Mouse (Mus musculus): ENCODE results near the gene Lrtm1. TPM values are rescaled to one million over a fixed set of nuclear protein-coding genes. Genes with fewer than 3 reads are reported as not detected.

Gene Lrtm1
- total and polyA plus RNA-seq, 2 experiments from 2014 or later, result 0.12 TPM; not detected in 1

DNA sequence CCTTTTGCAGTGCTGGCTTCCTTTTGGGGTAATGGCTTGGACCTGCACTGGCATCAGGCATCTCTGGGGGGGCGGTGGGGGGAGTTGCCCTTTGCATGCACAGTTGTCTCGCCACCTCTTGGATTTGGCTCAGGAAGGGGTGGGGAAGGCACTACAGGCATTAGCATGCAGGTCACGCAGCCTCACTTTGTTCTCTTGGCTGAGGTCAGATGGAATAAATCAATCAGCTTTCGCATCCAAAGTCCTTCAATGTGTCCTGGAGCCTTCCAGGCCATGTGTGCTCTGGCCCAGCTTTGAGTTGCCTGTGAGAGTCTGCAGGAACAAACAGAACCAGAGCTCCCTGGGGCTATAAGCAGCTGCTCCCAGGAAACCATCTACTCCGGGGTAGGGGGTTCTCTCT lies 2.1 kb upstream of the Lrtm1 start:
- ATAC-seq (ENCODE audit: low FRiP score) (no peak), DNase-seq (ENCODE audit: low spot score) (peak; percentile 85)
- Histone ChIP-seq H3K4me2 (ENCODE audit: low read depth, low read length, poor library complexity, severe bottlenecking) (no peak overlapping the region), H3K27ac (ENCODE audit: low read depth, low read length) (peak overlapping the region; percentile 19; the same call in 1 of the 2 replicates), H3K4me1 (ENCODE audit: insufficient read depth, low read length) (0 out of 2 replicates have a peak, but pooled peaks cover 4% of the 10 kb centered on the region), H3K9ac (replicated peaks; ENCODE audit: low read length, poor library complexity, severe bottlenecking) (no peak overlapping the region), H3K9me3 (ENCODE audit: low read length) (no peaks in the 10 kb centered on the region), H3K4me3 (ENCODE audit: low read depth, low read length) (no peak overlapping the region), H3K36me3 (ENCODE audit: insufficient read depth, low read length) (no peaks in the 10 kb centered on the region), H3K27me3 (ENCODE audit: insufficient read depth, low read length) (no peaks in the 10 kb centered on the region)
- TF ChIP-seq CTCF (IDR thresholded peaks at IDR 0.05), result no peak
- WGBS, result 28% methylated on average over 5 of the region's 5 CpGs

DNA sequence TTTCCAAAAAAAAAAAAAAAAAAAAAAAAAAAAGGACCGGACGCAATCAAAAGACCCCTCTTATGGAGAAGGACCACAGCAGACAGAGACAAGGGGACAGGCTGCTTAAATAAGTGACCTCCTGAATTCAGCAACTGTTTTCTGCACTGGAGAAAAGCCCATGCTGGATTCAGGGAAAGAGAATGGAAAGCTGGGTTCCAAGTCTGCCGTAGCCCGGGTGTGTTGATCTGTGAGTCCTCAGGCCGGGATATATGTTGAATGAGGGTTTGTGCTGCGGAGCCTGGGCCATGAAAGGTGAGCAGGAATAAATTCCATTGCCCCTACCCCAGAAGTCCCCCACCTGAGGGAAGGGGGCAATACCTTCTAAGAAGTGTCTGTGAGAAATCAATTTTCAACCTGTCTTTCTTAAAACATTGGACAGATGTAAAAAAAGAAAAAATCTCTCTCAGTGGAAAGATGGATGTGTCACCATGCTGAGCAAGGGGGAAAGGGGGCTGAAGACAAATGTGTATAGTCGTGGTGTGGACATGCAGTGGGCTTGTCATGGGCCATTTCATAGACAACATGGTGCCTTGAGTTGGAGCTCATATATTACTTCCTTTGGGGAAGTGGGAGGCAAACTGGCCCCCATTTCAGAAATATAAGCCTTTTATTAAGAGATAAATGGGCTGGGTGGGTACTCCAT lies 450 bp downstream of the Lrtm1 start:
- 0 out of 2 replicates have a peak, but pooled peaks cover 4% of the 10 kb centered on the region for H3K4me1 ChIP-seq (ENCODE audit: insufficient read depth, low read length)
- no peaks in the 10 kb centered on the region for H3K27me3 ChIP-seq (ENCODE audit: insufficient read depth, low read length)
- no peak overlapping the region for H3K27ac ChIP-seq (ENCODE audit: low read depth, low read length)
- ATAC-seq (ENCODE audit: low FRiP score), result no peak
- no peak overlapping the region for H3K4me2 ChIP-seq (ENCODE audit: low read depth, low read length, poor library complexity, severe bottlenecking)
- WGBS, result 24% methylated on average over 7 of the region's 7 CpGs
- H3K4me3 ChIP-seq (ENCODE audit: low read depth, low read length), result no peak overlapping the region
- no peaks in the 10 kb centered on the region for H3K9me3 ChIP-seq (ENCODE audit: low read length)
- TF ChIP-seq CTCF (IDR thresholded peaks at IDR 0.05), result no peak
- no peak overlapping the region for H3K9ac ChIP-seq (replicated peaks; ENCODE audit: low read length, poor library complexity, severe bottlenecking)
- DNase-seq (ENCODE audit: low spot score), result no peak
- no peaks in the 10 kb centered on the region for H3K36me3 ChIP-seq (ENCODE audit: insufficient read depth, low read length)

DNA sequence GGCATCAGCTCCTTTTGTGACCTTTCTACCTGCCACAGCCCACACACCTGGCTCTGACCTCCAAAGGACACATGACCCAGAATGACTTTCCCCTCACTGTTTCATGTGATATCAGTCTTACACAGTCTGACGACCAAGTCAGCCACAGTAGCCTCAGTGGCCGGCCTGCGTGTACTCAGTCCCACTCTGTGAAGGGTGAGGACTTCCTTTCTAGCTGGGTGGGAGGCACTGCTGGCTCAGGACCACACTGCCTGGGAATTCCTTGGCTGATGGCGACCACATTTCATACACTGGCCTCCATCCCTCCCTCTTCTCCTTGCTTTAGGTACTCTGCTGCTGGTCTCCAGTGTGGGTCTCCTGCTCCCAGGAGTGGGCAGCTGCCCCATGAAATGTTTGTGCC lies 3.3 kb downstream of the Lrtm1 start:
- no peak for TF ChIP-seq CTCF (IDR thresholded peaks at IDR 0.05)
- H3K27ac ChIP-seq (ENCODE audit: low read depth, low read length), result no peak overlapping the region
- H3K9ac ChIP-seq (replicated peaks; ENCODE audit: low read length, poor library complexity, severe bottlenecking), result no peak overlapping the region
- ATAC-seq (ENCODE audit: low FRiP score) (no peak), DNase-seq (ENCODE audit: low spot score) (no peak)
- H3K4me1 ChIP-seq (ENCODE audit: insufficient read depth, low read length), result no peaks in the 10 kb centered on the region
- WGBS, result 92% methylated on average over 4 of the region's 4 CpGs
- no peaks in the 10 kb centered on the region for H3K27me3 ChIP-seq (ENCODE audit: insufficient read depth, low read length)
- no peaks in the 10 kb centered on the region for H3K36me3 ChIP-seq (ENCODE audit: insufficient read depth, low read length)
- H3K4me2 ChIP-seq (ENCODE audit: low read depth, low read length, poor library complexity, severe bottlenecking), result no peak overlapping the region
- H3K9me3 ChIP-seq (ENCODE audit: low read length), result no peaks in the 10 kb centered on the region
- H3K4me3 ChIP-seq (ENCODE audit: low read depth, low read length), result no peak overlapping the region

DNA sequence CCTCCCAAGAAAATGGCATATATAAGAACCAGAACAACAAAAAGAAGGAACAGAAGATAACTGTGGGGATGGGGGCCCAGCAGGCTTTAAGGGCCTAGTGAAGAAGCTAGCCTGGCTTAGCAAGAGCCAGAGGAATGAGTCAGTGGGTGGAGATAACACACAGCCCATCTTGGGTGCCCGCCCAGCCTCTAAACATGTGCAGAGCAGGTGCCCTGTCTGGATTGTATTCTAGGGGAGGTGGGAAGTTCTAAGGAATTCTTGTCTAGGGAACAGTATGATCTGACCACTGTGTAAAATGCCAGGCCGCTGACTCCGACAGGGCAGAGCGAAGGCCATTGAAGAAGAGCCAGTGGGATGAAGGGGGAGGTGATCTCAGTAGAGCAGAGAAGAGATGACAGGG lies 5.2 kb downstream of the Lrtm1 start:
- no peaks in the 10 kb centered on the region for H3K4me1 ChIP-seq (ENCODE audit: insufficient read depth, low read length)
- H3K36me3 ChIP-seq (ENCODE audit: insufficient read depth, low read length), result no peaks in the 10 kb centered on the region
- H3K9me3 ChIP-seq (ENCODE audit: low read length), result no peaks in the 10 kb centered on the region
- DNase-seq (ENCODE audit: low spot score), result no peak
- no peak overlapping the region for H3K27ac ChIP-seq (ENCODE audit: low read depth, low read length)
- 89% methylated on average over 4 of the region's 4 CpGs for WGBS
- H3K4me3 ChIP-seq (ENCODE audit: low read depth, low read length), result no peak overlapping the region
- no peak for TF ChIP-seq CTCF (IDR thresholded peaks at IDR 0.05)
- no peaks in the 10 kb centered on the region for H3K27me3 ChIP-seq (ENCODE audit: insufficient read depth, low read length)
- no peak overlapping the region for H3K9ac ChIP-seq (replicated peaks; ENCODE audit: low read length, poor library complexity, severe bottlenecking)
- H3K4me2 ChIP-seq (ENCODE audit: low read depth, low read length, poor library complexity, severe bottlenecking), result no peak overlapping the region
- ATAC-seq (ENCODE audit: low FRiP score), result no peak

DNA sequence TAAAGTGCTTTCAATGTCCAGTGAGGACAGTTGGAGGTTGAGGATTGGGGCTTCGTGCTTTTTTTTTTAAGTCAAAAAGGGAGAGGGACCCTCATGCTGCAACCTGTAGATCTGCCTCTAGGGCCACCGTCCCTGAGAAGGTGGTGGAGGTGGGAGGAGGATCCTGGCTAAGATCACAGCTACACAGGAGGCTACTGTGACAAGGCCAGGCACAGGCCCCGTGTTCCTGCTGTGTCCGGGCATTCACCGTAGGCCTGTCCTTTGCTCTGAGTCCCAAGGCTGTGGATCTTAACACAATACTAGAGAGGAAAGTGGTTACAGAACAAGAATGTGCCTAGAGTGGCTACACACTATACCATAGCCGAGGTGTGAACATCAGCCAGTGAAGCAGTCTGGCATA lies 7.3 kb downstream of the Lrtm1 start:
- Histone ChIP-seq H3K9me3 (ENCODE audit: low read length) (no peaks in the 10 kb centered on the region), H3K27ac (ENCODE audit: low read depth, low read length) (no peak overlapping the region), H3K4me2 (ENCODE audit: low read depth, low read length, poor library complexity, severe bottlenecking) (no peak overlapping the region), H3K9ac (replicated peaks; ENCODE audit: low read length, poor library complexity, severe bottlenecking) (no peak overlapping the region), H3K4me1 (ENCODE audit: insufficient read depth, low read length) (no peaks in the 10 kb centered on the region), H3K27me3 (ENCODE audit: insufficient read depth, low read length) (no peaks in the 10 kb centered on the region), H3K4me3 (ENCODE audit: low read depth, low read length) (no peak overlapping the region), H3K36me3 (ENCODE audit: insufficient read depth, low read length) (no peaks in the 10 kb centered on the region)
- TF ChIP-seq CTCF (IDR thresholded peaks at IDR 0.05), result no peak
- 80% methylated on average over 6 of the region's 6 CpGs for whole genome bisulfite sequencing
- ATAC-seq (ENCODE audit: low FRiP score) (no peak), DNase-seq (ENCODE audit: low spot score) (no peak)

DNA sequence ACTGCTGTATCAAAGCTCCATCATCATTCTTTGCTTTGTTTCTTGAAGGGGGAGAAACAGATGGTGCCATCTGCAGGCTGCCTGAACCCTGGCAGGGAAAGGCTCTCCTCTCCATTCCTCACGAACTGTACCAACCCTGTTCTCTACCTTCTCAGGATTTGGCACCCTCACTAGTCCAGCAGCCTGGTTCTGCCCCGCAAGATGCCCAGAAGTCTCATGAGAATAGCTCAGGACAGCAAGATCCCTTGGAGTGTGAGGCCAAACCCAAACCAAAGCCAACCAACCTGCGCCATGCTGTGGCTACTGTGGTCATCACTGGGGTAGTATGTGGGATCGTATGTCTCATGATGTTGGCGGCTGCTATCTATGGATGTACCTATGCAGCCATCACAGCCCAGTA lies 9.3 kb downstream of the Lrtm1 start:
- ATAC-seq (ENCODE audit: low FRiP score) (no peak), DNase-seq (ENCODE audit: low spot score) (no peak)
- Histone ChIP-seq H3K27ac (ENCODE audit: low read depth, low read length) (no peak overlapping the region), H3K27me3 (ENCODE audit: insufficient read depth, low read length) (no peaks in the 10 kb centered on the region), H3K9ac (replicated peaks; ENCODE audit: low read length, poor library complexity, severe bottlenecking) (no peak overlapping the region), H3K4me3 (ENCODE audit: low read depth, low read length) (no peak overlapping the region), H3K4me2 (ENCODE audit: low read depth, low read length, poor library complexity, severe bottlenecking) (no peak overlapping the region), H3K4me1 (ENCODE audit: insufficient read depth, low read length) (peaks cover 5% of the 10 kb centered on the region; the same call in 1 of the 2 replicates), H3K36me3 (ENCODE audit: insufficient read depth, low read length) (no peaks in the 10 kb centered on the region), H3K9me3 (ENCODE audit: low read length) (no peaks in the 10 kb centered on the region)
- 90% methylated on average over 5 of the region's 5 CpGs for WGBS
- TF ChIP-seq CTCF (IDR thresholded peaks at IDR 0.05), result no peak

All from midbrain, postnatal 0 days (tissue).